Mouse (Mus musculus): ENCODE results near the gene Ltbp1.

Gene Ltbp1

GRCm38 (mm10) chr17:75371650-75372049 is 366.3 kb downstream of the Ltbp1 start:
- peak in 1 of 2 experiments; percentile 29 for DNase-seq

DNA sequence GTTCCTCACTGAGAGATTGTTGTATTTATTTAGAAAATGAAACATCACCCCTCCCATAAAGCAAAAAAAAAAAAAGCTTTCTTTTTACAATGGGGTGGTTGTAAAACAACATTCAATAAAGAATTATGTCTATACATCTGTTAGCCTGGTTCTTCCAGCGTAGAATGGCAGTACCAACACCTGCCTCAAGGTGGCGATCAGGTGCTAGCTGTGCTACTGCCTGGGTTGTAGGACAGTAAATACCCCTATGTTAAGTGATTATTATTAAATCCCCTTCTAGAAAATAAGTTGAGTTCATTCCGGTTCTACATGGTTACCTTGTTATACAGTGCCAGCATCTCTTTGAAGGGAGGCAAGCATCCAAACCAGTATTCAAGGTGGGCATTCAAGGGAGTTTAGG is 367.0 kb downstream of the Ltbp1 start:
- DNase-seq, result peak; percentile 41 to 52

- DNase-seq, result no peak
These were observed 369.1 kb downstream of the Ltbp1 start for GRCm38 (mm10) chr17:75374287-75375024.

GRCm38 (mm10) chr17:75378256-75378871 is 373.0 kb downstream of the Ltbp1 start:
- DNase-seq, result no peak

GRCm38 (mm10) chr17:75380167-75380566 is 374.8 kb downstream of the Ltbp1 start:
- no peak for DNase-seq

GRCm38 (mm10) chr17:75388402-75388801 is 383.0 kb downstream of the Ltbp1 start:
- DNase-seq, result no peak

- DNase-seq, result no peak
These were observed 384.8 kb downstream of the Ltbp1 start for GRCm38 (mm10) chr17:75390142-75390541.

DNA sequence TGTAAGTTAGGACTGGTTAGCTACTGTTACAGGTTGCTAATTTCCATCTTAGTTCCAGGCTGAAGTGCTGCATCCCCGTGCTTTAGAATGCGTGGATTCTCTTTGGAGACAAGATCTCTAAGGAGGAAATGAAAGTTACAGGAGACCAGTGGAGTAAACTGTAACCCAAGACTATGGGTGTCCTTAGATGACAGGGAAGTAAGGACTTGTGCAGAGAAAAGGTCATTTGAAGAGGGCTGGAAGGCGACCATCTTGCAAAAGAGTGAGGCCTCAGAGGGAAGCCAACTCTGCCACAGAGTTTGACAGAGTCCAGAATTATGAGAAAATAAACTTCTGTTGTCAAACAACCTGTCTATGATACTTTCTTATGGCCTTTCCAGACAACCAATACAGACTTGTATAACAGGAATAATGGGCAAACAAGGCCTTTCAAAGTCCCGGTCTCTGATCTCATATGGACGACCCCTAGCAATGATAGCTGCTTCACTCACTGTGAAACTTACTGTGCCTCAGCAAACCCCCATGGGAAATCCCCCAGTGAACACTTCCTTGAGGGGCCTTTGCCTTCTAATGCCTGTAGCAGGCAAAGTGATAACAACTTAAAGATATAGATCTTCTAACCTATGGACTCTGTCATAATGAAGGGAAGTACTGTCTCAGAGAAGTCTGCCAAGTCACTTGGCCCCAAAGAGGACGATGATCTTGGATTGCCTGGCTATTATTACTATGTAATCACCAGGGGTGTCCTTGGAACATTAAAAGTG is 386.2 kb downstream of the Ltbp1 start:
- no peak for DNase-seq

DNA sequence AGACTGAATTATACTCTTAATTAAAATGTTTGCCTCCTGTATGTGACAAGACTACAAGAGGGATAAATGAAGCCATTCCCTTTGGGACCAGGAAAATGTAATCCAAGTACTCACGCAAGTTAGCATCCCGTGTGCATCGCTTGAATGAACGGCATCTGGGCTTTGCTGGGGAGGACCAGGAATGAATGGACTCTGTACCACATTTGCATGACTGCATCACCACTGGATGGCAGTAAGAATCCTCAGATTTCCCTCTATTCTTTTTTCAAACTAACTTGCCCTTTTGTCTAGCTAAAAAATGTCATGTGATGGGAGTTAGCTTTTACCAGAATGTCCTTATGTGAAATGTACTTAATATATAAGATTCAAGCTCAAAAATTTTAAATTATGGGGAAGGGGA is 401.0 kb downstream of the Ltbp1 start:
- peak in 1 of 2 experiments; percentile 7 for DNase-seq

DNA sequence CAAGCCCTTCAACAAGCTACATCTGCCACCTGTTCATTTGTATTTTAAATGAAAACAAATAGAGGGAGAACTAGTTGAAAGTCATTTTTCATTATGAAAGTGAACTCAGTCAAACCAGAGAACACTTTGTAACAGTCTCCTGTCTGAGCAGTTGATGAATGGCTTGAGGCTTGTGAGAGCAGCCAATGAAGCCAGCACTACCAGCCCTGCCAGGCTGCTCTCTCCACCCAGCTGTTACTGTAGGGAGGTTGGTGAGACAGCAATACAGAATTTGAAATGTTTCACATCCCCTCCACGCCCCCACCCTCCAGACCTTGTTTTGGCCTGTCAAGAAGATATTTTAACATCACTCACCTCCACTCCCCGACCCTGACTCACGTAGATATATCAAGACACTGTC is 411.5 kb downstream of the Ltbp1 start:
- no peak for DNase-seq

GRCm38 (mm10) chr17:75434152-75434551 is 428.8 kb downstream of the Ltbp1 start:
- DNase-seq, result no peak

DNA sequence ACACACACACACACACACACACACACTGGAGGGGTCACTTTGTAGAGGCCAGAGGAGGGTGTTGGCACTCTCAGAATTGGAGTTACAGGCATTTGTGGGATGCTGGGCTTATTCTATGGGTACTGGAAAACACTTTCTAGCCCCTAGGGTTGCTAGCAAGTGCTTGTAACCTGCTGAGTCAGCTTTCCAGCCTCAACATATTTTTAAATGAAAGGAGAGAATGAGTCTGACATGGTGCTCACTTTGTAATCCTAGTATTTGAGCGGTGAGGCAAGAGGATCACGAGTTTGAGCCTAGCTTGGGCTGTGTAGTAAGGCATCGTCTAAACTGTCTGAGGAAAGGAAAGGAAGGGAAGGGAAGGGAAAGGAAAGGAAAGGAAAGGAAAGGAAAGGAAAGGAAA is 429.5 kb downstream of the Ltbp1 start:
- DNase-seq, result no peak

GRCm38 (mm10) chr17:75435599-75435998 is 430.2 kb downstream of the Ltbp1 start, which contains the start of gene Rasgrp3:
Gene Rasgrp3, plus strand, starts transcription at chr17:75435896.
- peak; percentile 46 to 47 for DNase-seq

- no peak for DNase-seq
These were observed 430.7 kb downstream of the Ltbp1 start for GRCm38 (mm10) chr17:75436095-75436494.

DNA sequence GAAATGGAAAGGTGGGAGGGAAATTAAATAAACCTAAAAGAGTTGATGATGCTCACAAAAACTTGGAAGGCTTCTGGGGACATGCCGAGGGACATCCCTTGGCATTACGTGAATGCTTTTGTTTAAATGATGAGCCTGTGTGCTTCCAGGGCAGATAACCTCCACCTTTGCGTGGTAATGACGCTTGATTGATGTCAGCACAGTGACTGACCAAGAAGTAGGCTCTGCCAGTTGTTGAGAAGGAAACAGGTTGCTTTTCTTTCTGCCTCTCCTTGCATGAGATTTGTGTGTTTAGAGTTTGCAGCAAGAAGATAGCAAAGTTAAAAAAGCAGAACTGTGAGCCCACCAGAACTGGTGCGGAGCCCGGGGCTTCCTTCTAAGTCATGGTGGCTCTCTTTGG is 431.5 kb downstream of the Ltbp1 start:
- DNase-seq, result peak in 1 of 2 experiments; percentile 29

GRCm38 (mm10) chr17:75437239-75437750 is 431.9 kb downstream of the Ltbp1 start:
- no peak for DNase-seq

GRCm38 (mm10) chr17:75438162-75438561 is 432.8 kb downstream of the Ltbp1 start:
- no peak for DNase-seq

DNA sequence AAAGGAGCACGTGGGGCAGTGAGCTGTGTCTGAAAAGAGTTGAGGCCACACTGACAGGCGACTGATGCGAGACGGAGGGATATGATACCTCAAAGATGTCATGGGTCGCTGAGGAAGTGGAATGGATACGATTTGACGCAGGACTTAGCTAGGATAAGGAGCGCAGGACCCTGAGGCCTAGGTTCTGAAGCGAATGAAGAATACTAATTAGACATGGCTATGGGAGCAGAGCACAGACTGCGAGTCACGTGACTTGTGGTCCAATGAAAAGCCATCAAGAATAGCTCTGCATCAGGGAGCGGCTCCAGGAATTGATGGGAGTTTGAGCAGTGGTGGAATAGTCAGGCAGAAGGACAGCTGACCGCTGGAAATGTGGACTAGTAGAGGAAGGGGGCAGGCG is 433.7 kb downstream of the Ltbp1 start:
- no peak for DNase-seq

GRCm38 (mm10) chr17:75440619-75441018 is 435.3 kb downstream of the Ltbp1 start:
- DNase-seq, result peak; percentile 9 to 30

DNA sequence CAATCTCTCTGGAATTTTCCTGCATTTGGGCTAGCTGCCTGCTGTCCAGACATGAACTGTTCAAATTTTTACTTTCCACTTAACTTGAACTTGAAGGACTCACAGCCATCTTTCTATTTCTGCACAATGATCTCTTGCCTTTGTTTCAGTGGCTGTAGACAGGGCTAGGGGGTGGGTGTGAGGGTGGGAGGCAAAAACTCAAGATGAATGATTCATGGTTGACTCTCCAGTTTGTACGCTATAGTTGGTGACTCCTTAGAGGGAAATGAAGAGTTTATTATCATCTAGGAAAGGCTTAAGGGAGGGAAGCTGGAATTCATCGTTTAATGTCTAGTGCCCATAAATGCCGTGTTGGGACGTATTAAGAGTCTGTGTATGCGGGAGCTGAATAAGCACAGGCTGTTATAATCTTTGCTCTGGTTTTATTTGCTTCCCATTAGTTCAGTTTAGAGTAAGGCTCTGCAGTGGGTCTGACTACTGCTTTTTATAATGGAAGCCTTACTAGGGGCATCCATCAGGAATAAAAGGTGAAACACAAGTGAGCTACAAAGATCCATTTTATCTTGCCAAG is 436.0 kb downstream of the Ltbp1 start:
- DNase-seq, result no peak

Measured in lung, adult 18-20 months (tissue).